Mouse (Mus musculus): ENCODE results near the gene Rsph6a.
"Not testable (repeated sequence)": the region's sequence is repeated elsewhere in the genome, so short reads cannot be mapped to it uniquely, and the experiment has no call there.

Rsph6a gene

GRCm38 (mm10) chr7:19046286-19047069, 8.0 kb upstream of the Rsph6a start:
- no peak for DNase-seq (ENCODE audit: low spot score in 2 of 2)

DNA sequence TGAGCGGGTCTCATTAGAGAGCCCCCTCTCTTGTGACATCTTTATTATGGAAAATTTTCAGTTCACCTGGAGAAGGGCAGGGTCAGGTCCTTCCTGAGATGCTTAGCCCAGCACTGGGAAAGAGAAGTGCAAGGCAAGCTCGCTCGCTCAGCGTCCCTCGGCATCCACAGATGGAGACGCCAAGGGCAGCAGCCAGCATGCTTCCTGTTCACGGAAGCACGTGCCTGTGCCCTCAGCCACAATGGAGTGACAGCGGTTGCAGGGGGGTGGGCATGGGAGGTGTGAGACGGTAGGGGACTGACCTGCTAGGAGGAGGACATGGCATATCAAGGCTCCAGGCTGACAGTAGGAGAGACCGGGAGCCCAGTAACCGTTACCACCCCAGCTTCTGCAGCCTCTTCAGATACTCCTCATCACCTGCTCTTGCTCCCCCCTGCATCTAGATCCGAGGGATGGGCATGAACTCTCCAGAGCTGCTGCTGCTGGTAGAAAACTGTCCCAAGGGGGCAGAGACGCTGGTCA, 6.4 kb upstream of the Rsph6a start:
- no peak for DNase-seq (ENCODE audit: low spot score in 2 of 2)

- no peak for DNase-seq (ENCODE audit: low spot score in 2 of 2)
Measured at GRCm38 (mm10) chr7:19049252-19049651, 5.2 kb upstream of the Rsph6a start.

GRCm38 (mm10) chr7:19050172-19050571, 4.3 kb upstream of the Rsph6a start:
- no peak for DNase-seq (ENCODE audit: low spot score in 2 of 2)

- DNase-seq (ENCODE audit: low spot score in 2 of 2): peak in 1 of 2 experiments; percentile 9
Measured at GRCm38 (mm10) chr7:19051161-19051560, 3.3 kb upstream of the Rsph6a start.

GRCm38 (mm10) chr7:19052345-19053135, 1.9 kb upstream of the Rsph6a start:
- DNase-seq (ENCODE audit: low spot score in 2 of 2): no peak

- DNase-seq (ENCODE audit: low spot score in 2 of 2): no peak
Measured at GRCm38 (mm10) chr7:19053136-19053532, 1.4 kb upstream of the Rsph6a start.

GRCm38 (mm10) chr7:19054777-19055076, 237 bp downstream of the Rsph6a start:
- no peak for DNase-seq (ENCODE audit: low spot score in 2 of 2)

GRCm38 (mm10) chr7:19055108-19055507, 618 bp downstream of the Rsph6a start:
- DNase-seq (ENCODE audit: low spot score in 2 of 2): no peak

DNA sequence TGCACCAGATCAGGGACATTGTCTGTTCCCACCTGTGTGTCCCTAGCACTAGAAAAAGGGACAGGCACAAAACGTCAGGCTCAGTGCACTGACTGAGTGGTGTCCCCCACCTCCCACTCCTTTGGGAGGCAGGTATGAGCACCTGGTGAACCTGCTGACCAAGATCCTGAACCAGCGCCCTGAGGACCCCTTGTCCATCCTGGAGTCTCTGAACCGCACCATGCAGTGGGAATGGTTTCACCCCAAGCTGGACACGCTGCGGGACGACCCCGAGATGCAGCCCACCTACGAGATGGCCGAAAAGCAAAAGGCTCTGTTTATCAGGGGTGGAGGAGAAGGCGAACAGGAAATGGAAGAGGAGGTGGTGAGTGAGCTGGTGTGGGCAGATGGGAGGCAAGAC, 2.9 kb downstream of the Rsph6a start:
- no peak for DNase-seq (ENCODE audit: low spot score in 2 of 2)

DNA sequence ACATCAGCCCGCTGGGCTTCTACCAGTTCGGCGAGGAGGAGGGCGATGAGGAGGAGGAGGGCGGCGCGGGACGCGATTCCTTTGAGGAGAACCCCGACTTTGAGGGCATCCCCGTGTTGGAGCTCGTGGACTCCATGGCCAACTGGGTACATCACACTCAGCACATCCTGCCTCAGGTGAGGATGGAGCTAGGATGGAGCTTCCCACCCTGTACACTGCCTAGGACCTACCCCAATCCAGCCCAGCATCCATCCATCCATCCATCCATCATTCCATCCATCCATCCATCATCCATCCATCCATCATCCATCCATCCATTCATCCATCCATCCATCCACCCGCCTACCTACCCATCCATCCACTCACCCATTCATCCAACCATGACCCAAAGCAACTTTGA, 11.4 kb downstream of the Rsph6a start:
- DNase-seq (ENCODE audit: low spot score in 2 of 2): no peak

- no peak for DNase-seq (ENCODE audit: low spot score in 2 of 2)
Measured at GRCm38 (mm10) chr7:19067063-19067462, 12.6 kb downstream of the Rsph6a start.

- no peak for DNase-seq (ENCODE audit: low spot score in 2 of 2)
Measured at GRCm38 (mm10) chr7:19067935-19068334, 13.4 kb downstream of the Rsph6a start.

GRCm38 (mm10) chr7:19068707-19069106, 14.2 kb downstream of the Rsph6a start:
- peak in 1 of 2 experiments; percentile 68 for DNase-seq (ENCODE audit: low spot score in 2 of 2)

DNA sequence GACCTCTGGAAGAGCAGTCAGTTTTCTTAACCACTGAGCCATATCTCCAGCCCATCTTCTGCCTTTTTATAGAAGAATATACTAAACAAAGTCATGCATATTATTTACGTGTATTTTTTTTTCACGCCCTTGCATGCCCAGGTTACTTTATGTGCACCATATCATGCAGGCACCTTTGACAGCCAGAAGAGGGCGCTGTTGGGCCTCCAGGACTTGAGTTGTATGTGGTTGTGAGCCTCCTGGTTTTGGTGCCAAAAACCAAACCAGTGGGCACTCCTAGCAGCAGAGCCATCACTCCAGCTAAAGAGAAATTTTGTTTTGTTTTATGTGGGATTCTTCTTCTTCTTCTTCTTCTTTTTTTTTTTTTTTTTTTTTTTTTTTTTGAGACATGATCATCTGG, 15.0 kb downstream of the Rsph6a start:
- no peak for DNase-seq (ENCODE audit: low spot score in 2 of 2)

DNA sequence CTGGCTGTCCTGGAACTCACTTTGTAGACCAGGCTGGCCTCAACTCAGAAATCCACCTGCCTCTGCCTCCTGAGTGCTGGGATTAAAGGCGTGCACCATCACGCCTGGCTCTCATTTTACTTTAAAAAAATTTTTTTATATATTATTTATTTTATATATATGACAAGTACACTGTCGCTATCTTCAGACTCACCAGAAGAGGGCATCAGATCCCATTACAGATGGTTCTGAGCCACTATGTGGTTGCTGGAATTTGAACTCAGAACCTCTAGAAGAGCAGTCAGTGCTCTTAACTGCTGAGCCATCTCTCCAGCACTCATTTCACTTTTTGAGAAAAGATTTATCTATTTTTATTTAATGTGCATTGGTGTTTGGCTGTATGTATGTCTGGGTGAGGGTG, 16.5 kb downstream of the Rsph6a start:
- DNase-seq (ENCODE audit: low spot score in 2 of 2): not testable (repeated sequence)

GRCm38 (mm10) chr7:19073504-19073903, 19.0 kb downstream of the Rsph6a start:
- DNase-seq (ENCODE audit: low spot score in 2 of 2): no peak

GRCm38 (mm10) chr7:19074494-19074893, 20.0 kb downstream of the Rsph6a start:
- DNase-seq (ENCODE audit: low spot score in 2 of 2): no peak

DNA sequence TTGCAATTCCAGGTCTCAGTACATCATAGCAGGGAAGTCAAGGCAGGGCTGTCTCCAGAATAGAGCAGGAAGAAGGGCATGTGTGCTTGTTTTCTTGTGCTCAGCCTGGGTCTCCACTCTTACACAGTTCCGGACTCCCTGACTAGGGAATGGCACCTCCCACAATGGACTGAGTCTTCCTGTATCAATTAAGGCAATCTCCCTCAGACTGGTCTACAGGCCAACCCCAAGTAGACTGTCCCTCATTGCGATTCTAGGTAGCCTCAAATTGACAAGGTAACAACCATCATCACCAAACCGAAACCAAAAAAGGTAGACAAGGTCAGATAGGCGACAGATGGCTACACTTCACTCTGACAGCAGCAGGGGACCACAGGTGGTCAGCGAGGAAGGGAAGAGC, 20.7 kb downstream of the Rsph6a start:
- DNase-seq (ENCODE audit: low spot score in 2 of 2): no peak

- peak; percentile 95 to 96 for DNase-seq (ENCODE audit: low spot score in 2 of 2)
Measured at GRCm38 (mm10) chr7:19075723-19076585, 21.5 kb downstream of the Rsph6a start, which contains the start of gene Dmwd. TSS of gene Dmwd (plus strand) at chr7:19076227.

DNA sequence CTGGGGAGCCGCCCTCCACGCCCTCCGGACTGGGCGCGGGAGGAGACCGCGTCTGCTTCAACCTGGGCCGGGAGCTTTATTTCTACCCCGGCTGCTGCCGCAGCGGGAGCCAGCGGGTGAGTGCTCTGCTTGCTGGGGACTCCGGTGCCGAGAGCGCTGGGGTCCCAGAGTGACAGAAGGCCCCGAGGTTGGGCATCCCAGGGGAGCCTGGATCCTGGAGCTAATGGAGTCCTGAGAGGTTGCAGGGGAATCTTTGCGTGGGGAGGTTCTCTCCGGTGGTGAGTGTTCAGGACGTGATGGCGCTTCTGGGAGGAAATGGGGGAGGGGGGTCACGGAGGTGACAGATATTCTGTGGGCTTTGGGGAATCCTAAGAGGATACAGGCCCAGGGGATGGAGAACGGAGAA, 22.1 kb downstream of the Rsph6a start:
- no peak for DNase-seq (ENCODE audit: low spot score in 2 of 2)

GRCm38 (mm10) chr7:19077761-19078160, 23.3 kb downstream of the Rsph6a start:
- peak in 1 of 2 experiments; percentile 64 for DNase-seq (ENCODE audit: low spot score in 2 of 2)
